Mouse (Mus musculus) neural tube, embryonic 11.5 days (tissue): ENCODE data around the gene Rbm4b. TPM values are rescaled to one million over a fixed set of nuclear protein-coding genes. Genes with fewer than 3 reads are reported as not detected.

Experiments used
- ATAC-seq: fragments of 200-750 bp; cut with Nextera tagmentation; 2 replicates; pipeline ENCODE4 v1.8.0; 2017; ENCODE audit warnings: moderate number of reproducible peaks, mild to moderate bottlenecking, moderate TSS enrichment, moderate library complexity; ENCODE audit not compliant: insufficient read depth, low FRiP score, low TSS enrichment
- DNase-seq: peaks from one replicate; pipeline ENCODE4 v3.0.0-alpha.2; 2015; ENCODE audit warnings: low spot score
- H3K27ac ChIP-seq: fragments of 300-500 bp; sonication (generic); 2 replicates; pipeline ENCODE4 v1.5.1; 2014; ENCODE audit warnings: low read depth, mild to moderate bottlenecking, low read length
- H3K27me3 ChIP-seq: fragments of 300-500 bp; sonication (generic); 2 replicates; pipeline ENCODE4 v1.6.1; 2014; ENCODE audit warnings: mild to moderate bottlenecking, low read length, mixed read lengths; ENCODE audit not compliant: control insufficient read depth, insufficient read depth
- H3K36me3 ChIP-seq: fragments of 300-500 bp; sonication (generic); 2 replicates; pipeline ENCODE4 v1.6.1; 2014; ENCODE audit warnings: mild to moderate bottlenecking, low read length, moderate library complexity, mixed read lengths; ENCODE audit not compliant: control insufficient read depth, insufficient read depth
- H3K4me1 ChIP-seq: fragments of 300-500 bp; sonication (generic); 2 replicates; pipeline ENCODE4 v1.6.1; 2014; ENCODE audit warnings: low read length, mixed read lengths; ENCODE audit not compliant: control insufficient read depth, insufficient read depth
- H3K4me2 ChIP-seq: fragments of 300-500 bp; sonication (generic); 2 replicates; pipeline ENCODE4 v1.6.1; 2014; ENCODE audit warnings: low read depth, mild to moderate bottlenecking, moderate library complexity
- H3K4me3 ChIP-seq: fragments of 300-500 bp; sonication (generic); 2 replicates; pipeline ENCODE4 v1.5.1; 2014; ENCODE audit warnings: low read depth, low read length
- H3K9ac ChIP-seq: fragments of 300-500 bp; sonication (generic); 2 replicates; pipeline ENCODE4 v1.6.1; 2014; ENCODE audit warnings: mild to moderate bottlenecking, low read length
- H3K9me3 ChIP-seq: fragments of 300-500 bp; sonication (generic); 2 replicates; pipeline ENCODE4 v1.6.1; 2016; ENCODE audit warnings: low read length; ENCODE audit not compliant: control insufficient read depth
- WGBS: fragments of 180-500 bp; shearing (Covaris S2); extraction: QIAGEN DNeasy Blood & Tissue Kit; methylation state at CpG from one replicate; pipeline ENCODE4 v1.1.7; 2014; 5-methylcytosine and 5-hydroxymethylcytosine counted together
- polyA plus RNA-seq: library from polyadenylated mRNA; unstranded; fragments of >200 nt; fragmentation: Nextera tagmentation; extraction: Ambion mirVana; gene quantifications from 2 replicates; pipeline ENCODE4 v1.2.1, GENCODE M21; 2014

The Rbm4b gene
- polyA plus RNA-seq, 1 experiment from 2014 or later: 136 TPM

DNA sequence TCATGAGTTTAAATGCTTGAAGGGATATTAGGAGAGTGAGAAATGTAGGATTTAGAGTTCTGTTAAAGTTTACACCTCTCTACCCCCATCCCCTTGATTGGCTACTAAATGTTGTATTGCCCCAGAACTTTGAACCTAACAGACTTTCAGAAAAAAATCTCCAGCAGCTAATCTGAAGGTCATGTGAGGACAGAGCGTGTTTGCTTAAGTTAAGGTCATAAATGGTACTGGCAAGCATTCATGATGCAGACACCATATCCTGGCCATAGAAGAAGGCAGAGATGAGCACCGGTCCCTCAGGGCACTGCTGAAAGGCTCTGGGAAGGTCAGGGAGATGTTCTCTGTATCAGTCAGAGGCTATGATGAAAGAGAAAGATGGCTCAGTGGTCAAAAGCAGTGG is 39.0 kb upstream of the Rbm4b start:
- 90% methylated on average over 2 of the region's 2 CpGs for WGBS
- no peak for ATAC-seq

DNA sequence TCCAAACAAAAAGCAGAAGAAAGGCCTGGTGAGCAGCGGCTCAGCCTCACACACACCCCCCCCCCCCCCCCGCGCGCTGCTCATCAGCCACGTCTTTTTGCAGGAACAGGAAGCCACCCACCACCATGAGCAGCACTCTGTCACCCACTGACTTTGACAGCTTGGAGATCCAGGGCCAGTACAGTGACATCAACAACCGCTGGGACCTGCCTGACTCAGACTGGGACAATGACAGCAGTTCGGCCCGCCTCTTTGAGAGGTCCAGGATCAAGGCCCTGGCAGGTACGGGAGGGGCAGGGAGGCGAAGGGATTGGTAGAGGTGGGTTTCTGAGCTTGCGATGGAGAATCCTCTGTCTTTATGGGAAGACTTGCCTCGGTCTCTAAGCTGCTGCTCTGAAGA is 37.6 kb upstream of the Rbm4b start:
- no peak overlapping the region for H3K9ac ChIP-seq
- no peak overlapping the region for H3K4me3 ChIP-seq
- H3K27ac ChIP-seq: no peak overlapping the region

More for the DNA sequence above, 39.0 kb upstream of the Rbm4b start:
- no peaks in the 10 kb centered on the region for H3K36me3 ChIP-seq
- no peak overlapping the region for H3K4me3 ChIP-seq
- DNase-seq: no peak
- H3K27me3 ChIP-seq: peaks cover 6% of the 10 kb centered on the region; the same call in 1 of the 2 replicates
- peaks cover 10% of the 10 kb centered on the region; the same call in 1 of the 2 replicates for H3K4me1 ChIP-seq
- no peaks in the 10 kb centered on the region for H3K9me3 ChIP-seq
- H3K4me2 ChIP-seq: no peak overlapping the region
- H3K27ac ChIP-seq: no peak overlapping the region
- H3K9ac ChIP-seq: no peak overlapping the region

DNA sequence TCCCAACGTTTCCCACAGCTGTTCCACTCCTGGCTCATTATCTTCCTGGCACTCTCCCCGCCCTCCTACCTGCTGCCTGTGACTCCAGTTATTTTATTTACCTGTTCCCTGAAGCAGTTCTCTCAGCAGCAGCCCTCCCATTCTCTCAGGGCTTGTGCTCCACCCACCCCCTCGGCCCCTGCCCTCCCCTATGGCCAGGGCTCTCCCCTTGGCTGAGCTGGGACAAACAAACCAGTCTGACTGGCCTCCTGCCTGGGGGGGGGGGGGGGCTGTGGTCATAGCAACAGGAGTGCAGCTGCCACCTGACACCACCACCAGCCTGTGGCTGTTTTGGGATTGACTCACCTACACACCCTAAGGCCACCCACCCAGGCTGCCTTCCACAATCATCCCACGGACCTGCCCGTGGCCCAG is 36.9 kb upstream of the Rbm4b start:
- H3K4me1 ChIP-seq: no peaks in the 10 kb centered on the region; the same call in 1 of the 2 replicates
- DNase-seq (no peak), ATAC-seq (no peak)
- no peaks in the 10 kb centered on the region for H3K36me3 ChIP-seq
- H3K27me3 ChIP-seq: no peaks in the 10 kb centered on the region
- H3K27ac ChIP-seq: no peak overlapping the region
- H3K9me3 ChIP-seq: no peaks in the 10 kb centered on the region
- no peak overlapping the region for H3K4me3 ChIP-seq
- no peak overlapping the region for H3K4me2 ChIP-seq
- 27% methylated on average over 5 of the region's 5 CpGs for WGBS
- no peak overlapping the region for H3K9ac ChIP-seq

More for the DNA sequence above, 37.6 kb upstream of the Rbm4b start:
- no peaks in the 10 kb centered on the region for H3K36me3 ChIP-seq
- no peaks in the 10 kb centered on the region for H3K9me3 ChIP-seq
- H3K4me2 ChIP-seq: no peak overlapping the region
- no peaks in the 10 kb centered on the region for H3K27me3 ChIP-seq
- WGBS: 33% methylated on average over 10 of the region's 12 CpGs
- ATAC-seq (no peak), DNase-seq (no peak)
- peaks cover 4% of the 10 kb centered on the region; the same call in 1 of the 2 replicates for H3K4me1 ChIP-seq

GRCm38 (mm10) chr19:4720112-4720511 is 36.2 kb upstream of the Rbm4b start:
- ATAC-seq (no peak), DNase-seq (no peak)
- no peak overlapping the region for H3K4me2 ChIP-seq
- H3K9ac ChIP-seq: no peak overlapping the region
- H3K9me3 ChIP-seq: no peaks in the 10 kb centered on the region
- no peak overlapping the region for H3K27ac ChIP-seq
- H3K36me3 ChIP-seq: no peaks in the 10 kb centered on the region
- H3K4me1 ChIP-seq: no peaks in the 10 kb centered on the region; the same call in 1 of the 2 replicates
- no peak overlapping the region for H3K4me3 ChIP-seq
- WGBS: 84% methylated on average over 15 of the region's 15 CpGs
- H3K27me3 ChIP-seq: no peaks in the 10 kb centered on the region

DNA sequence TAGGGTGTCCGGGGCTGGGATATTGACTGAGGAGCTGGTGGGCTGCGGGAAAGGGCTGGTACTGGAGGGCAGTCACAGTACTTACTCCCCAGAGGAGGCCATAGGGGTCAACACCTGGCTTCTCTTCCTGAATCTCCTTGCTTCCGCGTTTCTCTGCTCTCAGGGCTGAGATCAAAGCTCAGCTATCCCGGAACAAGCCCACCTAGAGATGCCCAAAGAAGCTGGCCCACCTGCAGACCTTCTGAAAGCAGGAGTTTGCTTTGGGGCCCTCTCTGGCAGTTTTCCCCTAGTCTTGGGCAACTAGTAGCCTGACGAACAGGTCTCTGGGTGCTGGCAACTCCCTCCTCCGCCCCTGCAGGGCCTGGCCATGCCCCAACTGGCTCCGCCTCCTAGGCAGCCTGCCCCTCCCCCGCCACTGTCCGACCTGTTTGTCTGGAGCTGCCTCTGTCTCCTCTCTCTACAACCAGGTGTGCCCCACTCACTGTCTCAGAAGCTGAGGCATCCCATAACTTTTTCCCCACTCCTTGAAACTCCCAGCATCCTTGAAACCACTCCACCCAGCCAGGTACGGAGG is 35.5 kb upstream of the Rbm4b start:
- Histone ChIP-seq H3K36me3 (no peaks in the 10 kb centered on the region), H3K4me3 (no peak overlapping the region), H3K4me2 (no peak overlapping the region), H3K27ac (no peak overlapping the region), H3K9me3 (no peaks in the 10 kb centered on the region), H3K4me1 (no peaks in the 10 kb centered on the region; the same call in 1 of the 2 replicates), H3K27me3 (no peaks in the 10 kb centered on the region), H3K9ac (no peak overlapping the region)
- DNase-seq: no peak
- 14% methylated on average over 11 of the region's 11 CpGs for WGBS
- ATAC-seq: no peak

- no peaks in the 10 kb centered on the region for H3K4me1 ChIP-seq
- no peaks in the 10 kb centered on the region for H3K27me3 ChIP-seq
- 86% methylated on average over 9 of the region's 9 CpGs for WGBS
- no peak overlapping the region for H3K27ac ChIP-seq
- no peak overlapping the region for H3K4me3 ChIP-seq
- ATAC-seq (no peak), DNase-seq (no peak)
- H3K9me3 ChIP-seq: no peaks in the 10 kb centered on the region
- no peak overlapping the region for H3K4me2 ChIP-seq
- no peak overlapping the region for H3K9ac ChIP-seq
- H3K36me3 ChIP-seq: peaks cover 7% of the 10 kb centered on the region
Measured at GRCm38 (mm10) chr19:4729186-4729585, 27.1 kb upstream of the Rbm4b start.

- WGBS: 83% methylated on average over 3 of the region's 3 CpGs
- peaks cover 16% of the 10 kb centered on the region for H3K36me3 ChIP-seq
- no peak overlapping the region for H3K9ac ChIP-seq
- no peak overlapping the region for H3K27ac ChIP-seq
- no peak for ATAC-seq
- H3K9me3 ChIP-seq: no peaks in the 10 kb centered on the region
- no peaks in the 10 kb centered on the region for H3K4me1 ChIP-seq
- H3K27me3 ChIP-seq: no peaks in the 10 kb centered on the region
- no peak for DNase-seq
- H3K4me2 ChIP-seq: no peak overlapping the region
- no peak overlapping the region for H3K4me3 ChIP-seq
Measured at GRCm38 (mm10) chr19:4733052-4733451, 23.2 kb upstream of the Rbm4b start.

GRCm38 (mm10) chr19:4737866-4738265 is 18.4 kb upstream of the Rbm4b start:
- no peak for DNase-seq
- Histone ChIP-seq H3K4me3 (no peak overlapping the region), H3K4me1 (no peaks in the 10 kb centered on the region), H3K9me3 (no peaks in the 10 kb centered on the region), H3K36me3 (peaks cover 13% of the 10 kb centered on the region), H3K27ac (no peak overlapping the region), H3K9ac (no peak overlapping the region), H3K27me3 (no peaks in the 10 kb centered on the region), H3K4me2 (no peak overlapping the region)
- 92% methylated on average over 13 of the region's 13 CpGs for WGBS
- ATAC-seq: no peak

DNA sequence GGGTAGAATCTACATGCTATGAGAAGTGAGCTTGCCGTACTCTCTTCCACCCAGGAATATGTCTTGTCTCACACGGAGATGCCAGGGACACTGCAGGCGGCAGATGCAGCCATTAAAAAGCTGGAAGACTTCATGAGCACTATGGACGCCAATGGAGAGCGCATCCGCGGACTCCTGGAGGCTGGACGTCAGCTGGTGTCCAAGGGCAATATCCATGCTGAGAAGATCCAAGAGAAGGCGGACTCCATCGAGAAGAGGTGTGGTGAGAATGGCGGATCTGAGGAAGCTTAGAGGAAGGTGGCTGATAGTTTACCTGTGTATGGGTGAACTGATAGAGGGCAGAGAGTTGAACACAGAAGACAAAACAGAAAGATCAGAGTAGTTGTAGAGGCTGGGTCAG is 17.2 kb upstream of the Rbm4b start:
- WGBS: 91% methylated on average over 11 of the region's 11 CpGs
- H3K27me3 ChIP-seq: no peaks in the 10 kb centered on the region
- no peaks in the 10 kb centered on the region for H3K9me3 ChIP-seq
- H3K27ac ChIP-seq: no peak overlapping the region
- peaks cover 13% of the 10 kb centered on the region for H3K36me3 ChIP-seq
- DNase-seq: no peak
- ATAC-seq: no peak
- H3K4me1 ChIP-seq: no peaks in the 10 kb centered on the region
- no peak overlapping the region for H3K9ac ChIP-seq
- H3K4me3 ChIP-seq: no peak overlapping the region
- H3K4me2 ChIP-seq: no peak overlapping the region
